Mouse (Mus musculus): ENCODE measurements at regions not wholly inside any gene's neighbourhood (a gene's known extent, or its start where the extent isn't known, plus 50 kb on each side); places are given as distances from the start of the nearest gene placed in this dataset.

DNA sequence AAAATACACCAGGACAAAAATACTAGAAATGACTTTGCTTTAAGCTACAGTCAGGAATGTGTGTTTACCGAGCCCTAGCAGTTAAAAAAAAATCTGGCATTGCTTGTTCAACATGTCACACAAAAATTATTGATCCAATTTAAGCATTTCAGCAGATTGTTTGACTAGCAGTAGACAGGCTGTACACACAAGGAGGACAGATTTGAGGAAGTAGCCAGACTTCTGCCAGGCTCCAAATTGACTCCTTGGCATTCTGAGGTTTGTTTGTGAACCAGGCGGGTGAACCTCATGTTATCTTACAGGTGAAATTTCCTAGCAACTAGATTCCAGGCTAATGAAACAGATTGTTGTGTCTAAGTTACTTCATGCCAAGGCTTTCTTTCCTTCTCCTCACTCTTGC, 348.8 kb downstream of the Hs3st3b1 start:
- no peak for DNase-seq (ENCODE audit: low spot score in 2 of 2)

DNA sequence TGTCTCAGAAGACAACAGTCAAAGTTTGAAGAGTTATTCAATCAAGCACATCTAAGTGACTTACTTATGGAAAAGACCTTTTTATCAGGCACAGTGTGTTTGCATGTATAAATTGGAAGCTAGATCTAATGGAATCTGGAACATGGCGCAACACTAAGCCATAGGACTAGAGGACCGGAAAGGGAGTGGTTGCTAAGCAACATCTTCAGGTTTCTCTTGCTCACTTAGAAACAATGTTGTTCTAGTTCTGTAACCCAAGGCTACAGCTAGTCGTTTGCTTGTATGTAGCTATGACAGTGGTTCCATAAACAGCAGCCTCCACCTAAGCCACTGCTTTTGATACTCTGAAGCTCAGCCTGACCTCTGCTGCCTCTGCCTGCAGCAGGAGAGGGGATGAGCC, 338.8 kb downstream of the Hs3st3b1 start:
- no peak for DNase-seq (ENCODE audit: low spot score in 2 of 2)

GRCm38 (mm10) chr11:63585216-63585869, 336.7 kb downstream of the Hs3st3b1 start:
- no peak for DNase-seq (ENCODE audit: low spot score in 2 of 2)

GRCm38 (mm10) chr11:63620220-63620619, 301.9 kb downstream of the Hs3st3b1 start:
- no peak for DNase-seq (ENCODE audit: low spot score in 2 of 2)

DNA sequence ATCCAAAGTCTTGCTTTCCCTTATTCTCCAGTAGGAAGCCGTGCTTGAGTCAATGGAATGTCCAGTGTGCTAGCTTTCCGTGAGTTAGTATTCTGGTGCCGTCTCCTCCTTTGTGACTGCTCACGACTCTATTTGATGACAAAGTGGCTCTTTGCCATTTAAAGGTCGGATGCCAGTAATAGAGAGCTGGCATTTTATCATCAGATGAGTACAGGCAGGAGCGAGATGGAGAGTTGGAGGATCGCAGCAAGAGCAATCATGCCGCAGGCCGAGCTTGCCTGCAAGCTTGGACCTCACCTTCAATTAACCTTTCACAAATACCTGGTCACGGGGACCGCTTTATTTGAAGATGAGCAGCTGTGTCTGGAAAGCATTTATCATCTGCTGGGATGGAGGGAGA, 291.8 kb downstream of the Hs3st3b1 start:
- DNase-seq (ENCODE audit: low spot score in 2 of 2) = no peak

GRCm38 (mm10) chr11:63657057-63657456, 265.0 kb downstream of the Hs3st3b1 start:
- no peak for DNase-seq (ENCODE audit: low spot score in 2 of 2)

- no peak for DNase-seq (ENCODE audit: low spot score in 2 of 2)
Observed at GRCm38 (mm10) chr11:63665268-63665934, 256.7 kb downstream of the Hs3st3b1 start.

GRCm38 (mm10) chr11:63670477-63670876, 251.6 kb downstream of the Hs3st3b1 start:
- DNase-seq (ENCODE audit: low spot score in 2 of 2) = no peak

DNA sequence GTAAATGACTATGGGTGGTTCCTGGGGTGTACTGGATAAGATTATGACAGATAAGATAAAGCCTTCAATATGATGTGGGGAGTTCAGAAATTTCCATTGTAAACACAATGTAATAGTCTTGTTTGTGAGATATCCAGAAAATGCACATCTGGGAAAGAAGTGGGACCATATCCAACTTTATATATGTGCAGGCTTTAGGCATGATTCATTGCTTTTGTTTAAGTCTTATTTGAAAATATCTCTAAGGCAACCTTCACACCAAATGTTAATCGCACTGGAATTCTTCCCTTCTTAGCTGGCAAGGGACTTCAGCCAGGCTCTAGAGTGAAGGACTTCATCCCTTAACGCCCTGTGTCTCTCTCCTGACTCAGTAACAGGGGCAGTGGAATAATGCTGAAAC, 250.3 kb downstream of the Hs3st3b1 start:
- DNase-seq (ENCODE audit: low spot score in 2 of 2) = no peak

- DNase-seq (ENCODE audit: low spot score in 2 of 2) = no peak
Observed at GRCm38 (mm10) chr11:63677921-63678320, 244.2 kb downstream of the Hs3st3b1 start.

- DNase-seq (ENCODE audit: low spot score in 2 of 2) = no peak
Observed at GRCm38 (mm10) chr11:63678382-63678905, 243.6 kb downstream of the Hs3st3b1 start.

- no peak for DNase-seq (ENCODE audit: low spot score in 2 of 2)
Observed at GRCm38 (mm10) chr11:63679491-63679890, 242.6 kb downstream of the Hs3st3b1 start.

GRCm38 (mm10) chr11:63684228-63684980, 237.7 kb downstream of the Hs3st3b1 start:
- DNase-seq (ENCODE audit: low spot score in 2 of 2) = no peak

DNA sequence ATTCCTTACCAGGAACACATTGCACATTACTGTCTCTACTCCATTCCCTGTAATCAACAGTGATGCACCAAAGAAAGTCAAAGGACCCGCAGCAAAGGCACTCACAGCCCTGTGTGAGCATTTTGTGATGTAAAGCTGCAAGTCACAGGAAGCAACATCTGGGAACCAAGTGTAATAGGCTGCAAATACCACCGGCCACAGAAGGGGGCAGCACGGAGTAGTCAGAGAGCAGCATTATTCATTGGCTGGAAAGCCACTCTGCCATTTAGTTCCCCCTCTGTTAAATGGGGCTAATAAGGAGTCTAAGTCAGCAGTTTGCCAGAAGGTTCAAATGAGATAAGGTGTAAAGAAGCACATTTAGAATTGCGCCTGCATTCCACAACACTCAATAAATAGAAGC, 231.0 kb downstream of the Hs3st3b1 start:
- DNase-seq (ENCODE audit: low spot score in 2 of 2) = no peak

DNA sequence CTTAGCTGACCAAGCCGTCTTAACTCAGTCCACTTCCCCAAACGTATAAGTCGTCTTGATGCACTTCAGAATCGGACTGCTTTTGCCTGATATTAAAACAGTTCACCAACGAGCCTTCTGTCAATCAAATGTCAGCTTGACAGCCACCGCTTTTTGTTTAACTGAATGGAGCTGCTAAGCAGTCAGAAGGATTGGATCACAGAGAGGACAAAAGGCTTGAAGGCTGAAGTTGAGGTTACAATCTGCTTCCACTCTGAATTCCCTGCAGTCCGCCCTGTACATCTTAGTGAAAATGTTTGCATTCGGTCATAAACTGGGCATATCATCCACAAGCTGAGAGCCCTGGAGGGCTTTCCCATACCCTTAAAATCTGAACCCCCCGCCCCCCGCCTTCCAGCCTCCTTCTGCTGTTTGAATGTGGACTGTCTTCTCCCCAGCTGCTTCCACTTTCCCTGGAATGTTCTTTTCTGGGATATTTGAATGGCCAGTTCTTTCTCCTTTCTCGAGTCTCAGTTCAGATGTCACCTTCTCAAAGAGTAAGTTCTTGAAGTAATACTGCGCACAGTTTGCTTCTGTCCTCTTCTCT, 217.0 kb downstream of the Hs3st3b1 start:
- DNase-seq (ENCODE audit: low spot score in 2 of 2) = no peak

GRCm38 (mm10) chr11:63706057-63706456, 216.0 kb downstream of the Hs3st3b1 start:
- no peak for DNase-seq (ENCODE audit: low spot score in 2 of 2)

DNA sequence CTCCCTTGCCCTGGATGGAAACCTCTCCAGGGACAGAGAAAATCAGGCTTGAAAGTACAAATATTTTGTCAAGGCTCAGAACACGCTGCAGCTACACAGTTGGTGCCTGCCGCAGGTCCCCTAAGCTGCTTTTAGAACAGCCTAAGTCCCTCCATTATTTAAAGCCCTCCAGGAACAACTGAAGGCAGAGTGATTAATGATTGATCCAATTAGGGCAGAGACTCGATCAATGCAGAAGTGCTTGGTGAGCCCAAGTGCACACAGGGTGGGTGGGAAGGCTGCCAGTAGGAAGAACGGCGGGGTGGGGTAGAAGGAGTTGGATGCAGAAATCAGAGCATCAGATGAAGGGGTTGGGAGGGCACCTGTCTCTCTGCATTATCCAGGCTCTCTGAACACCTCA, 215.0 kb downstream of the Hs3st3b1 start:
- no peak for DNase-seq (ENCODE audit: low spot score in 2 of 2)

- DNase-seq (ENCODE audit: low spot score in 2 of 2) = no peak
Observed at GRCm38 (mm10) chr11:63708412-63708811, 213.7 kb downstream of the Hs3st3b1 start.

DNA sequence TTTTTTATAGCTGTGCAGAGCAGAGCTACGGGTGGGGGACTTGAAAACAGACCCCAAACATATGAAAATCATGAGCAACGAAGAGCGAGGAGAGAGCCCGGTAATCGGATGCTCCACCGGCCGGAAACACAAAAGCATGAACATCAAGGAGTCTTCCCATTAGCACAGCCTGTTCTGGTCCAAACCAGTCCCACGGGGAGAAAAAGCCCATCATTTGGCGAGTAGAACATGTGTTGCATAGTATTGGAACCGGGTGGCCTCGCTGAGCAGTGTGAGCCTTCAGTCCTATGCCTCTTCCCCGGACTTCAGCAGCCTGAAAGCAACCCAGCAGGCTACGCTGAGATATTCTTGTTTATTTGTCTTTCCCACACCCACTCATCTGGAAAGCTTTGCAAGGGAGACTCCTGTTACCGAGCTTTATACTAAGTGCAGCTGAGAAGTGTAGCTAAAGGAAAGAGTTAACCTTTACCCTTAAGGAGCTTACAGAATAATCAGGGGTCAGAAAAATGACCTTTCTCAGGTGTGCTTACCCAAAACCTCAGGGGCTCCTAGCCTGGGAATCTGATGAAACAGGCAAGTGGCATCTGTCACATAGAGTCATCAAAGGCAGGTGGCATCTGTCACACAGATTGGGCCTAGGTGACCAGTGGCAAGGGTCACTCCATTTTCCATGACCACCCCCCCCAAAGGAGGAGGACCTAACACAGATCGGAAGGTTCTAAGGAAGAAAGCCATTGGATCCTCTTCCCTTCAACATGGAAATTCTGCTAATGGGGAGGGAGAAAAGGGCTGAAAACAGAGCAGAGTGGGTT, 209.8 kb downstream of the Hs3st3b1 start:
- no peak for DNase-seq (ENCODE audit: low spot score in 2 of 2)

DNA sequence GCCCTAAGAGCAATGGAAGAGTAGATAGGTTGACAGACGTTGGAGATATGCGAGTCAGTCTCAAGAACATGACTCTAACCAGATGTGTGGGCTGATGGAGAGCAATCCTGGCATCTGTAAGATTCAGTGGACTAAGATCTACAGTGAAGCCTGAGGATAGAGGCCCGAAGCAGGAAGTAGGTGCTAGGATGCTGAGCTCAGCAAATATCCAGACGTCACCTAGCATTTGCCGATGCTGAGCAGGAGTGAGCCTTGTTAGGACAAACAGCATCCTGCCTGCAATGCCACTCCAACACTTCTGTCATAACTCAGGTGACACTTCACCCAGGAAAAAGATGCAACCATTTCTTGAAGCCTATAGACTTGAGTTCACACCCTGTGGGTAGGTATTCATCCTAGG, 199.8 kb downstream of the Hs3st3b1 start:
- no peak for DNase-seq (ENCODE audit: low spot score in 2 of 2)

DNA sequence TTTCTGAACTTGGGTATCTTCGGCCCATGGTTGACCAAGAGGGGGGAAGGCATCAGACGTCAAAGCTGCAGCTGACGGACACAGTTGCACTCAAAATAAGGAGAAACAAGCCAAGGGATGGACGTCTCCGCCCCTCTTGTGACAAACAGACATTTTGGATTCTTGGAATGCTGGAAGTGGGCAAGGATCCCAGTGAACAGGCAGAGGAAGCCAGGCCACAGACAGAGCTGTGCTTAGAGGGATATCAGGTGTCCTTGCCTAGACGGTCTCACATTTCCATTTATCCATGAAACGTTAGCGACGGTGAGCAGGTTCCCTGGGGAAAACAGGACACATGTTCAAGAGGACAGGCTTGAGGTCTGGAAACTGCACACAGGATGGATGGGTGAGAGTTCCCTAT, 191.2 kb downstream of the Hs3st3b1 start:
- no peak for DNase-seq (ENCODE audit: low spot score in 2 of 2)

All from spleen, postnatal 14 days (tissue).